Mouse (Mus musculus) erythroblast, embryonic 14.5 days (primary cell): ENCODE results near the gene Mdn1.

Source experiments
- GATA1 ChIP-seq: IDR thresholded peaks from 2 replicates; pipeline ENCODE4 v1.6.1; 2012; ENCODE audit warnings: low read length, inconsistent platforms, mixed read lengths
- TAL1 ChIP-seq: IDR thresholded peaks from 3 replicates; pipeline ENCODE4 v1.6.1; 2012; ENCODE audit warnings: low read length, inconsistent platforms, mixed read lengths

- no peak for TF ChIP-seq TAL1
- no peak for TF ChIP-seq GATA1
Observed at GRCm38 (mm10) chr4:32787110-32787509, 130.2 kb downstream of the Mdn1 start.
